Mouse (Mus musculus) olfactory bulb, adult 2 months (tissue): ENCODE measurements at regions not wholly inside any gene's neighbourhood (a gene's known extent, or its start where the extent isn't known, plus 50 kb on each side); places are given as distances from the start of the nearest gene placed in this dataset.

ENCODE experiments used
- CTCF ChIP-seq: fragments of 200-500 bp; IDR thresholded peaks from 2 replicates; pipeline ENCODE4 v1.5.1; 2012; ENCODE audit warnings: low read depth, mild to moderate bottlenecking, low read length, moderate library complexity; ENCODE audit not compliant: insufficient read depth
- POLR2A ChIP-seq: fragments of 200-500 bp; IDR thresholded peaks from 2 replicates; pipeline ENCODE4 v1.6.1; 2012; ENCODE audit warnings: mild to moderate bottlenecking, low read depth, low read length, moderate library complexity; ENCODE audit not compliant: insufficient read depth

GRCm38 (mm10) chr4:55619891-55620290 is 87.6 kb upstream of the Klf4 start:
- TF ChIP-seq CTCF = no peak
- no peak for TF ChIP-seq POLR2A
